In genomic region chr16:29879665-29880064, GRCm38 (mm10) we compare ENCODE assay signal across 22 mouse cellular contexts.
DNase-seq lines count a peak whose midpoint lies in the region; ATAC-seq lines count a peak whose summit lies in the region.
"Had no signal": no experiment of that assay in that cellular context is flagged by ENCODE, and none has a peak within 500 bp of the region (broad histone marks: within the 10 kb centered on the region; RNA-seq: fewer than 3 reads in every experiment).

No protein-coding gene starts in this region.

- no peaks in the 10 kb centered on the region for H3K9me3 ChIP-seq in intestine, embryonic 15.5 days
- H3K9me3 ChIP-seq in midbrain, embryonic 10.5 days (replicated peaks) = no peaks in the 10 kb centered on the region
- H3K9me3 ChIP-seq in hindbrain, embryonic 10.5 days = no peaks in the 10 kb centered on the region
- H3K9me3 ChIP-seq: heart, embryonic 12.5 days; heart, embryonic 15.5 days had no signal

- H3K4me1 ChIP-seq in intestine, embryonic 15.5 days (replicated peaks) = peaks cover 31% of the 10 kb centered on the region
- peaks cover 65% of the 10 kb centered on the region for H3K4me1 ChIP-seq in midbrain, embryonic 10.5 days
- peaks cover 59% of the 10 kb centered on the region for H3K4me1 ChIP-seq in hindbrain, embryonic 10.5 days (replicated peaks)

- WGBS in intestine, embryonic 15.5 days = 69% methylated on average over 6 of the region's 6 CpGs
- WGBS in large intestine, adult 2 months = 26% methylated on average over 6 of the region's 6 CpGs
- 88% methylated on average over 6 of the region's 6 CpGs for WGBS in midbrain, embryonic 10.5 days
- 88% methylated on average over 6 of the region's 6 CpGs for WGBS in hindbrain, embryonic 10.5 days

- ATAC-seq in intestine, embryonic 15.5 days = peak; percentile 22; the same call in 1 of the 2 replicates
- ATAC-seq: CD4-positive, CD25-positive, alpha-beta regulatory T cell, adult 4 months; forebrain, embryonic 14.5 days had no signal

- no peak overlapping the region for H3K4me3 ChIP-seq in intestine, embryonic 15.5 days (replicated peaks)
- H3K4me3 ChIP-seq in midbrain, embryonic 10.5 days = no peak overlapping the region
- H3K4me3 ChIP-seq in hindbrain, embryonic 10.5 days = no peak overlapping the region
- H3K4me3 ChIP-seq: heart, embryonic 12.5 days; heart, embryonic 15.5 days had no signal

- no peak overlapping the region for H3K9ac ChIP-seq in intestine, embryonic 15.5 days
- H3K9ac ChIP-seq: heart, embryonic 12.5 days; heart, embryonic 15.5 days; hindbrain, embryonic 14.5 days had no signal

- no peaks in the 10 kb centered on the region for H3K36me3 ChIP-seq in intestine, embryonic 15.5 days
- H3K36me3 ChIP-seq in midbrain, embryonic 10.5 days = no peaks in the 10 kb centered on the region
- H3K36me3 ChIP-seq in hindbrain, embryonic 10.5 days = no peaks in the 10 kb centered on the region
- H3K36me3 ChIP-seq: heart, embryonic 12.5 days; heart, embryonic 15.5 days had no signal

- peak overlapping the region; percentile 17; the same call in 1 of the 2 replicates for H3K27ac ChIP-seq in intestine, embryonic 15.5 days
- no peak overlapping the region for H3K27ac ChIP-seq in midbrain, embryonic 10.5 days (replicated peaks)
- no peak overlapping the region for H3K27ac ChIP-seq in hindbrain, embryonic 10.5 days
- H3K27ac ChIP-seq: heart, embryonic 15.5 days; hindbrain, embryonic 14.5 days had no signal

- H3K4me2 ChIP-seq in intestine, embryonic 15.5 days (replicated peaks) = no peak overlapping the region
- H3K4me2 ChIP-seq: heart, embryonic 12.5 days; heart, embryonic 15.5 days; hindbrain, embryonic 14.5 days had no signal

- no peaks in the 10 kb centered on the region for H3K27me3 ChIP-seq in intestine, embryonic 15.5 days (replicated peaks)
- H3K27me3 ChIP-seq in midbrain, embryonic 10.5 days (ENCODE audit: low read depth, poor library complexity, severe bottlenecking) = peaks cover 95% of the 10 kb centered on the region
- H3K27me3 ChIP-seq in hindbrain, embryonic 10.5 days (ENCODE audit: insufficient read depth, poor library complexity, severe bottlenecking) = peaks cover 83% of the 10 kb centered on the region
- H3K27me3 ChIP-seq: heart, embryonic 15.5 days had no signal

- DNase-seq in kidney, adult 18-20 months = peak; percentile 22
- DNase-seq in kidney, postnatal 36 days = no peak
- DNase-seq in adipocyte (ENCODE audit: low spot score) = peak; percentile 59
- DNase-seq in large intestine, adult 2 months (ENCODE audit: low read depth, low spot score) = peak; percentile 51
- DNase-seq in midbrain, embryonic 10.5 days (ENCODE audit: low spot score) = no peak
- no peak for DNase-seq in testis, postnatal 14 days (ENCODE audit: low spot score)
- no peak for DNase-seq in hindbrain, embryonic 10.5 days (ENCODE audit: low spot score)
- DNase-seq: adrenal gland, adult 8-10 months; adrenal gland, postnatal 36 days; cerebellum, adult 18-20 months; cerebellum, adult 9-10 months; cerebellum, postnatal 14 days; gastrocnemius, postnatal 25 days; heart, adult 18-20 months; heart, postnatal 10 days; heart, postnatal 36 days had no signal

Comparison
In these comparisons a context has a peak if more than half of its experiments do, and no peak if none do; other contexts are left out.
1. DNase-seq: peak in kidney, adult 18-20 months (single experiment), adipocyte (single experiment) and large intestine, adult 2 months (single experiment); none in kidney, postnatal 36 days (0 of 2), midbrain, embryonic 10.5 days (single experiment), testis, postnatal 14 days (single experiment) and hindbrain, embryonic 10.5 days (single experiment).